Mouse (Mus musculus) B cell, adult 67 days (primary cell): ENCODE results near the gene Troap. TPM values are rescaled to one million over a fixed set of nuclear protein-coding genes. Genes with fewer than 3 reads are reported as not detected.

ENCODE experiments used
- total RNA-seq, 2 experiments: library from RNA; stranded (reverse); gene quantifications; 4 replicates each; pipeline ENCODE4 v1.2.4; 2023

Troap gene
- under 1 TPM; 0.23 to 0.42 TPM for total RNA-seq

DNA sequence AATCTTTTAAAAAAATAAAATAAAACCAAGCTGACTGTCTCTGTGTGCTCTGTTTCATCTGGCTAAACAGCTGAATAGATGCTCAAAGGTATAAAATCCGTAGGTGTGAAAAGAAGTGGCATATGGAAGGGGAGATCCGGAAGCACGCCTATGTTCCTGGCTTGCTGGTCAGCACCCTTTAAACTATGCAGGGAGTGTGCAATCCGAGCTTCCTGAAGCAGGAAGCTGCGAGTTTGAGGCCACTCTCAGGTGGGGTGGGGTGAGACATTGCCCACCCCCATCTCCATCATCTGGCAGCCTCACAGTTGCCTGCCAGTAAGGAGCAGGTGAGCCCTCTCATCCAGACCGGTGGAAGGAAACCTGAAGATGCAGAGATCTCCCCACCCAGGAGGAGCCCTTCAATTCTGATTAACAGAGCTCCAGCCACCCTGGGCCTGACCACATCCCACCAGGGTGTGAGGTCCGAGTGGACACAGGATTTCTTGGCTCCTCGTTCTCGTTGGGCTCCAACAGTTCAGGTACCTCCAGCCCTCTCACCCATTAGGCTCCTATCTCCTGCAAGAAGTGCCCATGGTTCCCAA is at the start of gene Troap:
Troap (plus strand) TSS at position 557 of the 581 bp plus-strand sequence.

GRCm38 (mm10) chr15:99029619-99030584 is 44.5 kb upstream of the Troap start, which contains the start of gene Tuba1c:
Gene Tuba1c (plus strand): TSS chr15:99029891.

DNA sequence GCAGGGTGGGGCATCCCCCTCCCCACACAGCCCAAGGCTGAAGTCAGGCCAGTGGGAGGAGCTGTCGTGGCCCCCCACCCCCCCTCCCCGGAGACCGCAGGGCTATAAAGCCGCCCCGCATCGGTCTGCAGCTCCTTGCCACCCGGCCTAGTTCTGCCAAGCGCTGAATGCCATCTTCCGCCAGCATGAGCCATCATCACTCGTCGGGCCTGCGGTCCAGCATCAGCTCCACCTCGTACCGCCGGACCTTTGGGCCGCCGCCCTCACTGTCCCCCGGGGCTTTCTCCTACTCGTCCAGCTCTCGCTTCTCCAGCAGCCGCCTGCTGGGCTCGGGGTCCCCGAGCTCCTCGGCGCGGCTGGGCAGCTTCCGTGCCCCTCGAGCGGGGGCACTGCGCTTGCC is 19.3 kb upstream of the Troap start, which contains the start of gene Prph:
Prph (plus strand) TSS at position 135 of the 400 bp plus-strand sequence.

DNA sequence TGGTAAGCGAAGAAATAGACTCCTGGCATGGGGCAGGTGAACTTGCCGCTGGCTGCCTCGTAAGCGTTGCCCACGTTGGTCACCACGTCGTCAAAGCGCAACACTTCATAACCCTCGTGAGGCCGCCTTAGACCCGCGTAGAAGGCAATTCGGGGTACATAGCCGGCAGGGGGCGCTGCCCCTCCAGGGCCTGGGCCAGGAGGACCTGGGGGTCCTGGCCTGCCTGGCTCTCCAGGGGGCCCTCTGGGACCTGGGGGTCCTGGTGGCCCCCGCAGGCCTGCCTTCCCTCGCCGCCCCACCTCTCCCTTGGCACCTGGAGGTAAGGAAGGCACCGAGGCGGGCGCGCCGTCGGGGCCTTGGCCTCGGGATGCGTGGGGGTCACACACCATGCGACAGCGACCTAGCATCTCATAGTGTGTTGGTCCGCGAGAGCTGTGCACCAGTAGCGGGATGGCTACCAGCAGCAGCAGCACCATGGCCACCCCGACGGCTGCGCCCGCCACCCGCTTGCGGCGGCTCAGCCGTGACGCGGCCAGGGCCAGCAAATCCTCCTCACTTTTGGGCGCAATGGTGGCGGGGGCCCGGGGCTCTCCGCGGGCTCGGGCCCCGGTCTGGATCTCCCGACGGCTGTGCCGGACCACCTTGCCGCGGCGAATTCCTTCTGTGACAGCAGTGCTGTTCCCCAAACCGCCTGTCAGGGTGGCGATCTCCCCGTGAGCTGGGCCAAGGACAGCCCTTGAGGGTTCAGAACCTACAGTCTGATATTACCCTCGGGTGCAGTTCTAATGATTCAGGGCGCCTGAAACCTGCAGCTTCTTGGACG is 13.1 kb downstream of the Troap start, which contains the start of gene C1ql4:
C1ql4 (minus strand) TSS at position 565 of the 823 bp plus-strand sequence.

GRCm38 (mm10) chr15:99092870-99093269 is 18.5 kb downstream of the Troap start, which contains the start of gene Dnajc22:
Gene Dnajc22 (plus strand): TSS chr15:99093170.

GRCm38 (mm10) chr15:99125711-99126080 is 51.3 kb downstream of the Troap start, which contains the start of gene Spats2:
Gene Spats2 (plus strand): TSS chr15:99125916.

Other genes with a start within 250 kb of the Troap start
- 10 to 100 TPM; 76.9 to 79.0 TPM for gene Prkag1, start 243.1 kb upstream of the Troap start, total RNA-seq
- gene Kmt2d, start 203.4 kb upstream of the Troap start, total RNA-seq, result 100 to 1,000 TPM; 192 to 206 TPM
- 10 to 100 TPM; 19.5 to 22.6 TPM for gene Rhebl1, start 180.0 kb upstream of the Troap start, total RNA-seq
- gene Dhh, start 176.0 kb upstream of the Troap start, total RNA-seq, result under 1 TPM in 1 of 2 experiments, not detected in 1; 0.65 TPM
- gene Lmbr1l, start 156.3 kb upstream of the Troap start, total RNA-seq, result 100 to 1,000 TPM; 266 to 275 TPM
- 100 to 1,000 TPM; 145 to 154 TPM for gene Tuba1b, start 140.0 kb upstream of the Troap start, total RNA-seq
- not detected for gene Gm49450, start 121.0 kb upstream of the Troap start, total RNA-seq
- 100 to 1,000 TPM in 1 of 2 experiments, 10 to 100 TPM in 1; 83.7 to 117 TPM for gene Tuba1a, start 120.9 kb upstream of the Troap start, total RNA-seq
- gene Tuba1c, start 44.7 kb upstream of the Troap start, total RNA-seq, result 10 to 100 TPM; 53.7 to 71.4 TPM
- not detected for gene Prph, start 19.4 kb upstream of the Troap start, total RNA-seq
- gene C1ql4, start 13.2 kb downstream of the Troap start, total RNA-seq, result not detected
- gene Dnajc22, start 18.6 kb downstream of the Troap start, total RNA-seq, result not detected
- not detected for gene Spats2, start 51.3 kb downstream of the Troap start, total RNA-seq
- gene Kcnh3, start 150.3 kb downstream of the Troap start, total RNA-seq, result 1 to 10 TPM; 2.4 to 4.1 TPM
- 100 to 1,000 TPM; 103 to 112 TPM for gene Mcrs1, start 177.4 kb downstream of the Troap start, total RNA-seq
- gene Prpf40b, start 220.5 kb downstream of the Troap start, total RNA-seq, result 10 to 100 TPM; 21.3 to 29.8 TPM
- not detected for gene Fam186b, start 221.3 kb downstream of the Troap start, total RNA-seq